Mouse (Mus musculus) hindbrain, embryonic 12.5 days (tissue): Measurements from ENCODE around the gene AU021092. TPM values are rescaled to one million over a fixed set of nuclear protein-coding genes. Genes with fewer than 3 reads are reported as not detected.

Experiments
- ATAC-seq: fragments of 200-750 bp; cut with Nextera tagmentation; 2 replicates; pipeline ENCODE4 v1.8.0; 2017; ENCODE audit warnings: moderate TSS enrichment; ENCODE audit not compliant: low FRiP score
- H3K27ac ChIP-seq: fragments of 300-500 bp; sonication (generic); 2 replicates; pipeline ENCODE4 v1.5.1; 2016; ENCODE audit warnings: mild to moderate bottlenecking
- H3K27me3 ChIP-seq: fragments of 300-500 bp; sonication (generic); 2 replicates; pipeline ENCODE4 v1.6.1; 2016; ENCODE audit warnings: mild to moderate bottlenecking
- H3K36me3 ChIP-seq: fragments of 300-500 bp; sonication (generic); 2 replicates; pipeline ENCODE4 v1.6.1; 2016; ENCODE audit warnings: mild to moderate bottlenecking
- H3K4me1 ChIP-seq: fragments of 300-500 bp; sonication (generic); 2 replicates; pipeline ENCODE4 v1.6.1; 2016
- H3K4me2 ChIP-seq: fragments of 300-500 bp; sonication (generic); replicated peaks from 2 replicates; pipeline ENCODE4 v1.6.1; 2016; ENCODE audit warnings: mild to moderate bottlenecking
- H3K4me3 ChIP-seq: fragments of 300-500 bp; sonication (generic); 2 replicates; pipeline ENCODE4 v1.5.1; 2016; ENCODE audit warnings: mild to moderate bottlenecking
- H3K9ac ChIP-seq: fragments of 300-500 bp; sonication (generic); 2 replicates; pipeline ENCODE4 v1.6.1; 2016; ENCODE audit warnings: mild to moderate bottlenecking, moderate library complexity
- H3K9me3 ChIP-seq: fragments of 300-500 bp; sonication (generic); replicated peaks from 2 replicates; pipeline ENCODE4 v1.6.1; 2016; ENCODE audit warnings: mild to moderate bottlenecking
- WGBS: fragments of 180-500 bp; shearing (Covaris S2); methylation state at CpG from one replicate; pipeline ENCODE4 v1.1.7; 2016; 5-methylcytosine and 5-hydroxymethylcytosine counted together
- polyA plus RNA-seq: library from polyadenylated mRNA; unstranded; fragments of >200 nt; fragmentation: Nextera tagmentation; extraction: Ambion mirVana; gene quantifications from 2 replicates; pipeline ENCODE4 v1.2.1, GENCODE M21; 2016

Gene AU021092
- polyA plus RNA-seq, 1 experiment from 2014 or later: 6.3 TPM

GRCm38 (mm10) chr16:5205431-5205970, 16.6 kb downstream of the AU021092 start:
- 92% methylated on average over 5 of the region's 5 CpGs for WGBS
- Histone ChIP-seq H3K9me3 (no peaks in the 10 kb centered on the region), H3K27ac (no peak overlapping the region), H3K9ac (no peak overlapping the region), H3K36me3 (no peaks in the 10 kb centered on the region), H3K4me3 (no peak overlapping the region), H3K4me1 (peaks cover 7% of the 10 kb centered on the region), H3K4me2 (no peak overlapping the region), H3K27me3 (peaks cover 8% of the 10 kb centered on the region; the same call in 1 of the 2 replicates)
- ATAC-seq: no peak

GRCm38 (mm10) chr16:5203668-5204433, 18.2 kb downstream of the AU021092 start, which contains the start of gene Nagpa:
TSS of gene Nagpa (minus strand) at chr16:5204012.
- peaks cover 8% of the 10 kb centered on the region; the same call in 1 of the 2 replicates for H3K36me3 ChIP-seq
- H3K4me2 ChIP-seq: peak within 1 kb of the TSS; percentile 99
- peaks cover 7% of the 10 kb centered on the region for H3K4me1 ChIP-seq
- H3K27me3 ChIP-seq: peaks cover 8% of the 10 kb centered on the region; the same call in 1 of the 2 replicates
- H3K4me3 ChIP-seq: peak within 1 kb of the TSS; percentile 83
- peak within 1 kb of the TSS; percentile 69 for H3K9ac ChIP-seq
- peak; percentile 91 for ATAC-seq
- peak within 1 kb of the TSS; percentile 30; the same call in 1 of the 2 replicates for H3K27ac ChIP-seq
- no peaks in the 10 kb centered on the region for H3K9me3 ChIP-seq
- WGBS: 4% methylated on average over 40 of the region's 40 CpGs

GRCm38 (mm10) chr16:5203200-5203599, 18.9 kb downstream of the AU021092 start:
- peak; percentile 66 for ATAC-seq
- Histone ChIP-seq H3K9me3 (no peaks in the 10 kb centered on the region), H3K4me1 (peaks cover 7% of the 10 kb centered on the region), H3K9ac (peak overlapping the region; percentile 69), H3K27me3 (peaks cover 8% of the 10 kb centered on the region; the same call in 1 of the 2 replicates), H3K27ac (no peak overlapping the region), H3K4me2 (peak overlapping the region; percentile 99), H3K4me3 (peak overlapping the region; percentile 83), H3K36me3 (peaks cover 8% of the 10 kb centered on the region; the same call in 1 of the 2 replicates)
- 2% methylated on average over 36 of the region's 36 CpGs for WGBS

GRCm38 (mm10) chr16:5202681-5203080, 19.4 kb downstream of the AU021092 start:
- peak overlapping the region; percentile 83 for H3K4me3 ChIP-seq
- WGBS: 14% methylated on average over 4 of the region's 4 CpGs
- H3K27ac ChIP-seq: no peak overlapping the region
- H3K9me3 ChIP-seq: no peaks in the 10 kb centered on the region
- H3K4me2 ChIP-seq: peak overlapping the region; percentile 99
- peaks cover 7% of the 10 kb centered on the region for H3K4me1 ChIP-seq
- H3K9ac ChIP-seq: no peak overlapping the region
- ATAC-seq: no peak
- H3K27me3 ChIP-seq: peaks cover 8% of the 10 kb centered on the region; the same call in 1 of the 2 replicates
- H3K36me3 ChIP-seq: peaks cover 9% of the 10 kb centered on the region; the same call in 1 of the 2 replicates

GRCm38 (mm10) chr16:5195080-5195479, 27.0 kb downstream of the AU021092 start:
- Histone ChIP-seq H3K9ac (no peak overlapping the region), H3K4me3 (no peak overlapping the region), H3K4me2 (no peak overlapping the region), H3K36me3 (peaks cover 11% of the 10 kb centered on the region; the same call in 1 of the 2 replicates), H3K4me1 (no peaks in the 10 kb centered on the region), H3K27me3 (no peaks in the 10 kb centered on the region; the same call in 1 of the 2 replicates), H3K9me3 (no peaks in the 10 kb centered on the region), H3K27ac (no peak overlapping the region)
- 29% methylated on average over 6 of the region's 6 CpGs for WGBS
- ATAC-seq: no peak

- Histone ChIP-seq H3K27ac (no peak overlapping the region), H3K9ac (no peak overlapping the region), H3K4me1 (no peaks in the 10 kb centered on the region), H3K36me3 (no peaks in the 10 kb centered on the region), H3K4me2 (no peak overlapping the region), H3K9me3 (no peaks in the 10 kb centered on the region), H3K27me3 (peaks cover 3% of the 10 kb centered on the region), H3K4me3 (no peak overlapping the region)
- ATAC-seq: no peak
- 78% methylated on average over 7 of the region's 7 CpGs for WGBS
These were observed 35.9 kb downstream of the AU021092 start for GRCm38 (mm10) chr16:5186234-5186633.

- H3K4me3 ChIP-seq: no peak overlapping the region
- H3K4me2 ChIP-seq: no peak overlapping the region
- no peaks in the 10 kb centered on the region for H3K36me3 ChIP-seq
- H3K9me3 ChIP-seq: no peaks in the 10 kb centered on the region
- no peaks in the 10 kb centered on the region for H3K4me1 ChIP-seq
- WGBS: 66% methylated on average over 7 of the region's 7 CpGs
- no peak for ATAC-seq
- peaks cover 3% of the 10 kb centered on the region for H3K27me3 ChIP-seq
- H3K9ac ChIP-seq: no peak overlapping the region
- no peak overlapping the region for H3K27ac ChIP-seq
These were observed 36.4 kb downstream of the AU021092 start for GRCm38 (mm10) chr16:5185691-5186090.

GRCm38 (mm10) chr16:5184956-5185355, 37.1 kb downstream of the AU021092 start:
- Histone ChIP-seq H3K4me3 (no peak overlapping the region), H3K27ac (no peak overlapping the region), H3K4me1 (no peaks in the 10 kb centered on the region), H3K36me3 (no peaks in the 10 kb centered on the region), H3K9me3 (no peaks in the 10 kb centered on the region), H3K4me2 (no peak overlapping the region), H3K9ac (no peak overlapping the region), H3K27me3 (peaks cover 3% of the 10 kb centered on the region)
- no peak for ATAC-seq
- WGBS: 86% methylated on average over 5 of the region's 5 CpGs

GRCm38 (mm10) chr16:5184101-5184500, 38.0 kb downstream of the AU021092 start:
- Histone ChIP-seq H3K4me2 (no peak overlapping the region), H3K27me3 (peaks cover 3% of the 10 kb centered on the region), H3K4me1 (no peaks in the 10 kb centered on the region), H3K27ac (no peak overlapping the region), H3K9me3 (no peaks in the 10 kb centered on the region), H3K9ac (no peak overlapping the region), H3K36me3 (no peaks in the 10 kb centered on the region), H3K4me3 (no peak overlapping the region)
- no peak for ATAC-seq
- 71% methylated on average over 8 of the region's 8 CpGs for WGBS

GRCm38 (mm10) chr16:5183310-5183975, 38.7 kb downstream of the AU021092 start:
- H3K4me1 ChIP-seq: no peaks in the 10 kb centered on the region
- no peak overlapping the region for H3K4me3 ChIP-seq
- 81% methylated on average over 18 of the region's 18 CpGs for WGBS
- H3K4me2 ChIP-seq: no peak overlapping the region
- no peak for ATAC-seq
- H3K9me3 ChIP-seq: no peaks in the 10 kb centered on the region
- H3K27me3 ChIP-seq: peaks cover 3% of the 10 kb centered on the region
- no peak overlapping the region for H3K27ac ChIP-seq
- H3K9ac ChIP-seq: no peak overlapping the region
- H3K36me3 ChIP-seq: no peaks in the 10 kb centered on the region

GRCm38 (mm10) chr16:5172636-5173035, 49.5 kb downstream of the AU021092 start:
- no peaks in the 10 kb centered on the region for H3K4me1 ChIP-seq
- 95% methylated on average over 6 of the region's 6 CpGs for WGBS
- H3K4me3 ChIP-seq: no peak overlapping the region
- no peak overlapping the region for H3K9ac ChIP-seq
- no peaks in the 10 kb centered on the region for H3K27me3 ChIP-seq
- no peak overlapping the region for H3K27ac ChIP-seq
- no peaks in the 10 kb centered on the region for H3K36me3 ChIP-seq
- H3K4me2 ChIP-seq: no peak overlapping the region
- ATAC-seq: no peak
- H3K9me3 ChIP-seq: no peaks in the 10 kb centered on the region

- no peaks in the 10 kb centered on the region for H3K36me3 ChIP-seq
- H3K4me1 ChIP-seq: no peaks in the 10 kb centered on the region
- no peak overlapping the region for H3K9ac ChIP-seq
- WGBS: 80% methylated on average over 5 of the region's 5 CpGs
- H3K4me3 ChIP-seq: no peak overlapping the region
- no peaks in the 10 kb centered on the region for H3K9me3 ChIP-seq
- no peak overlapping the region for H3K4me2 ChIP-seq
- no peak for ATAC-seq
- H3K27ac ChIP-seq: no peak overlapping the region
- no peaks in the 10 kb centered on the region for H3K27me3 ChIP-seq
These were observed 53.3 kb downstream of the AU021092 start for GRCm38 (mm10) chr16:5168829-5169228.
